Mouse (Mus musculus) G1E (cell line): ENCODE data around the gene Snrpd3.

Source experiments
- CTCF ChIP-seq: IDR thresholded peaks from 2 replicates; pipeline ENCODE4 v1.5.1; 2012; ENCODE audit warnings: low read depth, low read length, inconsistent platforms, mixed read lengths
- GATA1 ChIP-seq: IDR thresholded peaks from 2 replicates; pipeline ENCODE4 v1.6.1; 2012; ENCODE audit warnings: borderline replicate concordance, low read length, inconsistent platforms, mixed read lengths

DNA sequence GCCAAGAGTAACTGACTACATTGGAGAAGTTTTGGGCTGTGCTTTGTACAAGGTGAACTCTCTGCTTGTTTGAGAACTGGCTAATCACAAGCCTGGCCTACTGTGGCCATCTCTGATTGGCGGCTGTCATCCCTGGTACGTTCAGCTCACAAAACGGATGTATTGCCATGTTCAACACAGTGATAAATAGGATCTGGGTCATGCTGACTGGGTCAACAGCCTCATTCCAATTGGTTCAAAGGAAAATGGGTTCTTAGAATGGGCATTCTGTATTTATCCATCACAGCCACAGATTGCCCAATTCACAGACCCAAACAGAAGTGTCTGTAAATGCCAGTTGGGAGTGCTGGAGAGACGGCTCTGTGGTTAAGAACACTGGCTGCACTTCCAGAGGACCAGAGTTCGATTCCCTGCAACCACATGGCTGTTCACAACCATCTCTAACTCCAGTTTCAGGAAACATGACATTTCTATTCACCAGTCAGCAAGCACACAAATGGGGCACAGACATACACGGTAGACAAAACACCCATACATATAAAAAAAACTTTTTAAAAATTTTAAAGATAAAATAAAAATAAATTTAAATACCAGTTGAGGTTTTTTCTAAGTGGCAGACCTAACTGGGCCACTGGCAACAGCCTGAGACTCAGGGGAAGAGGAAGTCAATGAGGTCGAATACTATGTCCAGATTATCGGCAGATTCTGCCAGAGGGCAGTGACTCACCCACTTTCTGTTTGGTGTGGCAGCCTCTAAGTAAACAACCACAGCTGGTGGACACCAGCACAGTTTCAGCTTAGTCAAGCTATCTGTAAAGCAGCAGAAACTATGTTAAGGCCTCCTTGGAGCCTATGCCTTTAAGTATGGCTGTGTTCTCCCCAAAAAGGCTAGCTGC is 12.9 kb upstream of the Snrpd3 start:
- no peak for TF ChIP-seq CTCF
- TF ChIP-seq GATA1, result no peak
